Mouse (Mus musculus) midbrain, embryonic 14.5 days (tissue): ENCODE measurements around the gene Kcnab3. TPM values are rescaled to one million over a fixed set of nuclear protein-coding genes. Genes with fewer than 3 reads are reported as not detected.

Source experiments
- ATAC-seq: fragments of 200-750 bp; cut with Nextera tagmentation; 2 replicates; pipeline ENCODE4 v1.8.0; 2017; ENCODE audit warnings: moderate number of reproducible peaks, moderate library complexity; ENCODE audit not compliant: low FRiP score, low TSS enrichment
- DNase-seq: peaks from one replicate; pipeline ENCODE4 v3.0.0-alpha.2; 2015
- H3K27ac ChIP-seq: fragments of 300-500 bp; sonication (generic); replicated peaks from 2 replicates; pipeline ENCODE4 v1.5.1; 2014; ENCODE audit warnings: mild to moderate bottlenecking, low read depth, low read length, moderate library complexity
- H3K27me3 ChIP-seq: fragments of 300-500 bp; sonication (generic); 2 replicates; pipeline ENCODE4 v1.6.1; 2014; ENCODE audit warnings: low read length, control low read depth, mixed read lengths; ENCODE audit not compliant: control insufficient read depth, insufficient read depth
- H3K36me3 ChIP-seq: fragments of 300-500 bp; sonication (generic); 2 replicates; pipeline ENCODE4 v1.6.1; 2014; ENCODE audit warnings: low read length, control low read depth; ENCODE audit not compliant: control insufficient read depth, insufficient read depth
- H3K4me1 ChIP-seq: fragments of 300-500 bp; sonication (generic); 2 replicates; pipeline ENCODE4 v1.6.1; 2014; ENCODE audit warnings: mild to moderate bottlenecking, antibody characterized with exemption, low read length, control low read depth; ENCODE audit not compliant: control insufficient read depth, insufficient read depth
- H3K4me2 ChIP-seq: fragments of 300-500 bp; sonication (generic); 2 replicates; pipeline ENCODE4 v1.6.1; 2014; ENCODE audit warnings: mild to moderate bottlenecking, low read length, moderate library complexity
- H3K4me3 ChIP-seq: fragments of 300-500 bp; sonication (generic); replicated peaks from 2 replicates; pipeline ENCODE4 v1.5.1; 2014; ENCODE audit warnings: low read depth, low read length
- H3K9ac ChIP-seq: fragments of 300-500 bp; sonication (generic); replicated peaks from 2 replicates; pipeline ENCODE4 v1.6.1; 2014; ENCODE audit warnings: mild to moderate bottlenecking, low read length, moderate library complexity
- H3K9me3 ChIP-seq: fragments of 300-500 bp; sonication (generic); 2 replicates; pipeline ENCODE4 v1.6.1; 2016; ENCODE audit warnings: low read length, control low read depth, mixed read lengths; ENCODE audit not compliant: control insufficient read depth
- WGBS: fragments of 180-500 bp; shearing (Covaris S2); extraction: QIAGEN DNeasy Blood & Tissue Kit; methylation state at CpG from one replicate; pipeline ENCODE4 v1.1.7; 2014; 5-methylcytosine and 5-hydroxymethylcytosine counted together
- polyA plus RNA-seq: library from polyadenylated mRNA; unstranded; fragments of >200 nt; fragmentation: Nextera tagmentation; extraction: Ambion mirVana; gene quantifications from 2 replicates; pipeline ENCODE4 v1.2.1, GENCODE M21; 2014

Gene Kcnab3
- 4.1 and 4.3 TPM in 2 replicates for polyA plus RNA-seq

GRCm38 (mm10) chr11:69325628-69326407, at the start of gene Kcnab3:
Gene Kcnab3, plus strand, starts transcription at chr11:69326258.
- Histone ChIP-seq H3K9me3 (no peaks in the 10 kb centered on the region), H3K27ac (no peak within 1 kb of the TSS)
- 12% methylated on average over 26 of the region's 26 CpGs for WGBS

GRCm38 (mm10) chr11:69277267-69277666, 48.8 kb upstream of the Kcnab3 start:
- Histone ChIP-seq H3K4me2 (no peak overlapping the region), H3K9ac (no peak overlapping the region), H3K4me1 (no peaks in the 10 kb centered on the region), H3K4me3 (no peak overlapping the region), H3K27me3 (no peaks in the 10 kb centered on the region), H3K9me3 (no peaks in the 10 kb centered on the region), H3K27ac (no peak overlapping the region), H3K36me3 (no peaks in the 10 kb centered on the region)
- 62% methylated on average over 5 of the region's 5 CpGs for WGBS
- no peak for ATAC-seq
- DNase-seq = no peak

More at GRCm38 (mm10) chr11:69325628-69326407, at the start of gene Kcnab3:
- DNase-seq (peak; percentile 93), ATAC-seq (peak; percentile 77; the same call in 1 of the 2 replicates)
- H3K27me3 ChIP-seq = peaks cover 12% of the 10 kb centered on the region
- H3K4me2 ChIP-seq = peak within 1 kb of the TSS; percentile 90
- H3K4me1 ChIP-seq = peaks cover 26% of the 10 kb centered on the region
- H3K36me3 ChIP-seq = 0 out of 2 replicates have a peak, but pooled peaks cover 3% of the 10 kb centered on the region
- H3K9ac ChIP-seq = peak within 1 kb of the TSS; percentile 64
- H3K4me3 ChIP-seq = peak within 1 kb of the TSS; percentile 49

GRCm38 (mm10) chr11:69291111-69291510, 34.9 kb upstream of the Kcnab3 start:
- H3K36me3 ChIP-seq = no peaks in the 10 kb centered on the region
- no peak overlapping the region for H3K9ac ChIP-seq
- 97% methylated on average over 5 of the region's 5 CpGs for WGBS

GRCm38 (mm10) chr11:69295286-69295685, 30.8 kb upstream of the Kcnab3 start:
- ATAC-seq = no peak
- Histone ChIP-seq H3K9ac (no peak overlapping the region), H3K27me3 (no peaks in the 10 kb centered on the region), H3K27ac (no peak overlapping the region), H3K9me3 (no peaks in the 10 kb centered on the region), H3K36me3 (peaks cover 20% of the 10 kb centered on the region), H3K4me1 (no peaks in the 10 kb centered on the region), H3K4me2 (no peak overlapping the region), H3K4me3 (no peak overlapping the region)
- 93% methylated on average over 3 of the region's 3 CpGs for WGBS
- no peak for DNase-seq

More at GRCm38 (mm10) chr11:69291111-69291510, 34.9 kb upstream of the Kcnab3 start:
- no peaks in the 10 kb centered on the region for H3K9me3 ChIP-seq
- H3K27me3 ChIP-seq = no peaks in the 10 kb centered on the region
- H3K4me3 ChIP-seq = no peak overlapping the region
- ATAC-seq (no peak), DNase-seq (no peak)
- no peaks in the 10 kb centered on the region for H3K4me1 ChIP-seq
- no peak overlapping the region for H3K4me2 ChIP-seq
- no peak overlapping the region for H3K27ac ChIP-seq

GRCm38 (mm10) chr11:69297799-69298198, 28.3 kb upstream of the Kcnab3 start:
- no peak for ATAC-seq
- DNase-seq = no peak
- Histone ChIP-seq H3K36me3 (peaks cover 33% of the 10 kb centered on the region), H3K4me3 (no peak overlapping the region), H3K4me1 (no peaks in the 10 kb centered on the region), H3K27ac (no peak overlapping the region), H3K9ac (no peak overlapping the region), H3K4me2 (no peak overlapping the region), H3K27me3 (no peaks in the 10 kb centered on the region), H3K9me3 (no peaks in the 10 kb centered on the region)
- WGBS = 92% methylated on average over 2 of the region's 2 CpGs

- no peaks in the 10 kb centered on the region for H3K9me3 ChIP-seq
- peaks cover 37% of the 10 kb centered on the region for H3K36me3 ChIP-seq
- no peak overlapping the region for H3K4me3 ChIP-seq
- H3K27me3 ChIP-seq = no peaks in the 10 kb centered on the region
- ATAC-seq (no peak), DNase-seq (no peak)
- H3K27ac ChIP-seq = no peak overlapping the region
- WGBS = 64% methylated on average over 7 of the region's 7 CpGs
- H3K4me1 ChIP-seq = no peaks in the 10 kb centered on the region
- no peak overlapping the region for H3K4me2 ChIP-seq
- H3K9ac ChIP-seq = no peak overlapping the region
These were observed 27.8 kb upstream of the Kcnab3 start for GRCm38 (mm10) chr11:69298231-69298630.

GRCm38 (mm10) chr11:69302817-69303216, 23.2 kb upstream of the Kcnab3 start:
- H3K9ac ChIP-seq = no peak overlapping the region
- 84% methylated on average over 7 of the region's 7 CpGs for WGBS
- ATAC-seq = no peak

GRCm38 (mm10) chr11:69305291-69305690, 20.8 kb upstream of the Kcnab3 start:
- DNase-seq = no peak
- Histone ChIP-seq H3K27ac (no peak overlapping the region), H3K4me2 (no peak overlapping the region), H3K27me3 (no peaks in the 10 kb centered on the region), H3K9me3 (no peaks in the 10 kb centered on the region), H3K9ac (no peak overlapping the region), H3K4me1 (no peaks in the 10 kb centered on the region), H3K4me3 (no peak overlapping the region), H3K36me3 (peaks cover 85% of the 10 kb centered on the region)
- WGBS = 94% methylated on average over 9 of the region's 9 CpGs
- ATAC-seq = no peak

More at GRCm38 (mm10) chr11:69302817-69303216, 23.2 kb upstream of the Kcnab3 start:
- Histone ChIP-seq H3K9me3 (no peaks in the 10 kb centered on the region), H3K27ac (no peak overlapping the region), H3K27me3 (no peaks in the 10 kb centered on the region), H3K36me3 (peaks cover 78% of the 10 kb centered on the region), H3K4me1 (no peaks in the 10 kb centered on the region), H3K4me3 (no peak overlapping the region), H3K4me2 (no peak overlapping the region)
- DNase-seq = no peak

- H3K4me2 ChIP-seq = no peak overlapping the region
- H3K4me3 ChIP-seq = no peak overlapping the region
- no peak for DNase-seq
- no peaks in the 10 kb centered on the region for H3K4me1 ChIP-seq
- no peaks in the 10 kb centered on the region for H3K27me3 ChIP-seq
- no peak overlapping the region for H3K9ac ChIP-seq
- WGBS = 98% methylated on average over 2 of the region's 2 CpGs
- H3K36me3 ChIP-seq = peaks cover 90% of the 10 kb centered on the region
- no peaks in the 10 kb centered on the region for H3K9me3 ChIP-seq
- no peak for ATAC-seq
- H3K27ac ChIP-seq = no peak overlapping the region
These were observed 20.0 kb upstream of the Kcnab3 start for GRCm38 (mm10) chr11:69306039-69306438.
